Mouse (Mus musculus) spleen, adult 2 months (tissue): ENCODE results near the gene Rbbp8nl.

Source experiments
- CTCF ChIP-seq: fragments of 200-500 bp; IDR thresholded peaks from 2 replicates; pipeline ENCODE4 v1.5.1; 2011; ENCODE audit warnings: mild to moderate bottlenecking, inconsistent platforms; ENCODE audit not compliant: insufficient read depth, insufficient read length, insufficient replicate concordance; ENCODE audit errors: extremely low read depth
- POLR2A ChIP-seq: fragments of 200-500 bp; IDR thresholded peaks from 2 replicates; pipeline ENCODE4 v1.6.1; 2011; ENCODE audit warnings: low read depth, low read length, inconsistent platforms

- TF ChIP-seq POLR2A (no peak), CTCF (no peak)
These were observed 51.1 kb downstream of the Rbbp8nl start for GRCm38 (mm10) chr2:180238591-180238990.
